Mouse (Mus musculus): ENCODE measurements at regions not wholly inside any gene's neighbourhood (a gene's known extent, or its start where the extent isn't known, plus 50 kb on each side); places are given as distances from the start of the nearest gene placed in this dataset.

GRCm38 (mm10) chr8:116290671-116291245 is 214.0 kb upstream of the Dynlrb2 start:
- DNase-seq, result no peak

- DNase-seq, result no peak
These were observed 215.5 kb upstream of the Dynlrb2 start for GRCm38 (mm10) chr8:116289237-116289636.

- no peak for DNase-seq
These were observed 220.8 kb upstream of the Dynlrb2 start for GRCm38 (mm10) chr8:116283990-116284389.

GRCm38 (mm10) chr8:116282341-116282740 is 222.4 kb upstream of the Dynlrb2 start:
- no peak for DNase-seq

GRCm38 (mm10) chr8:116275014-116275413 is 229.8 kb upstream of the Dynlrb2 start:
- DNase-seq, result no peak

GRCm38 (mm10) chr8:116271238-116271637 is 233.5 kb upstream of the Dynlrb2 start:
- DNase-seq, result no peak

GRCm38 (mm10) chr8:116269393-116269792 is 235.4 kb upstream of the Dynlrb2 start:
- no peak for DNase-seq

- DNase-seq, result no peak
These were observed 236.1 kb upstream of the Dynlrb2 start for GRCm38 (mm10) chr8:116268685-116269084.

- peak; percentile 19 for DNase-seq
These were observed 236.6 kb upstream of the Dynlrb2 start for GRCm38 (mm10) chr8:116268161-116268560.

GRCm38 (mm10) chr8:116267021-116267420 is 237.8 kb upstream of the Dynlrb2 start:
- no peak for DNase-seq

GRCm38 (mm10) chr8:116265591-116265990 is 239.2 kb upstream of the Dynlrb2 start:
- no peak for DNase-seq

- DNase-seq, result no peak
These were observed 240.7 kb upstream of the Dynlrb2 start for GRCm38 (mm10) chr8:116264078-116264477.

- DNase-seq, result no peak
These were observed 243.5 kb upstream of the Dynlrb2 start for GRCm38 (mm10) chr8:116261286-116261685.

- no peak for DNase-seq
These were observed 249.4 kb upstream of the Dynlrb2 start for GRCm38 (mm10) chr8:116255398-116255797.

GRCm38 (mm10) chr8:116252455-116253216 is 252.1 kb upstream of the Dynlrb2 start:
- no peak for DNase-seq

GRCm38 (mm10) chr8:116248398-116248797 is 256.4 kb upstream of the Dynlrb2 start:
- no peak for DNase-seq

GRCm38 (mm10) chr8:116243493-116243892 is 261.3 kb upstream of the Dynlrb2 start:
- DNase-seq, result no peak

GRCm38 (mm10) chr8:116242972-116243371 is 261.8 kb upstream of the Dynlrb2 start:
- no peak for DNase-seq

- DNase-seq, result no peak
These were observed 262.9 kb upstream of the Dynlrb2 start for GRCm38 (mm10) chr8:116241987-116242242.

GRCm38 (mm10) chr8:116241146-116241986 is 263.4 kb upstream of the Dynlrb2 start:
- no peak for DNase-seq

GRCm38 (mm10) chr8:116238670-116239069 is 266.1 kb upstream of the Dynlrb2 start:
- no peak for DNase-seq

GRCm38 (mm10) chr8:116237561-116238100 is 267.1 kb upstream of the Dynlrb2 start:
- no peak for DNase-seq

- DNase-seq, result no peak
These were observed 275.1 kb upstream of the Dynlrb2 start for GRCm38 (mm10) chr8:116229654-116230136.
